Mouse (Mus musculus) embryo, embryonic 10.5 days (tissue): Measurements from ENCODE around the gene Chchd6.

Source experiments
- DNase-seq: peaks from one replicate; pipeline ENCODE4 v3.0.0-alpha.2; 2015; ENCODE audit warnings: low spot score

The Chchd6 gene

GRCm38 (mm10) chr6:89508725-89509124 lies 86.7 kb downstream of the Chchd6 start:
- no peak for DNase-seq

DNA sequence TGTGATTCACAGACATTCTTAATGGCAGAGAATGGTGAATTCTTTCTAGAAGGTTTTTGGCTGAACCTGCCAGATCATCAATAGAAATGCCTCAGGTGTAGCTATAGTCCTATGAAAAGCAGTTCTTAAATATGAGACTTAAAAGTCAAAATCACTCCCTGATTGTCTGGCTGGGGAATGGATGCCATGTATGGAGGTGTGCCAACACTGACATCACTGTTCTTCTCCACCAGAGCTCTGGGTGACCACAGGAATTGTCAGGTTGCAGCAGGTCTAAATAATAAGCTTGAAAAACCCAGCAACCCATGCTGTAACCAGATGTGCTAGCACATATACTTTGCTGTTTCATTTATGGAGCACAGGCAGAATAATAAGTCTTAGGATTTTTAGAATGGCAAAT lies 87.2 kb downstream of the Chchd6 start:
- no peak for DNase-seq

- no peak for DNase-seq
Measured at GRCm38 (mm10) chr6:89499961-89500360, 95.5 kb downstream of the Chchd6 start.

- no peak for DNase-seq
Measured at GRCm38 (mm10) chr6:89498764-89499516, 96.5 kb downstream of the Chchd6 start.

- DNase-seq: no peak
Measured at GRCm38 (mm10) chr6:89496916-89497315, 98.5 kb downstream of the Chchd6 start.

- DNase-seq: no peak
Measured at GRCm38 (mm10) chr6:89492368-89492767, 103.1 kb downstream of the Chchd6 start.

GRCm38 (mm10) chr6:89490369-89490768 lies 105.1 kb downstream of the Chchd6 start:
- DNase-seq: no peak

DNA sequence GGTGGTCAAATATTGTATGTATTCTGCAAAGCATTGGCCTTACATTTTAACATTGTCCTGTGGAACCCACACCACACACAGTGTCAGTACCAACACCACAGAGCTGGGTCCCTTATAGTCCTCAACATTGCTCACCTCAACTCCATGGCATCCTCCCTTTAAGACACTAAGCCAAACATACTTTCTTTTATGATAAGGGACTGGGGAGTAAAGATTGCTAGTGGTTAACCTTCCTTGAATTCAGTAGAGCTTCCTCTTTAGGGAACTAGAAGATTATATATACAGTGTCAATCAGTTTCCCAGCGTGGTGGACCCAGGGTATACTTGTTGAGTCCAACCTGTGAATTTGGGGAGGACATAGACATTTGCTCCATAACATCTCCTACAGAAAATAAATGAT lies 105.9 kb downstream of the Chchd6 start:
- DNase-seq: no peak

GRCm38 (mm10) chr6:89486055-89486454 lies 109.4 kb downstream of the Chchd6 start:
- no peak for DNase-seq

GRCm38 (mm10) chr6:89481192-89481591 lies 114.3 kb downstream of the Chchd6 start:
- DNase-seq: no peak

- DNase-seq: no peak
Measured at GRCm38 (mm10) chr6:89467908-89468307, 127.5 kb downstream of the Chchd6 start.

DNA sequence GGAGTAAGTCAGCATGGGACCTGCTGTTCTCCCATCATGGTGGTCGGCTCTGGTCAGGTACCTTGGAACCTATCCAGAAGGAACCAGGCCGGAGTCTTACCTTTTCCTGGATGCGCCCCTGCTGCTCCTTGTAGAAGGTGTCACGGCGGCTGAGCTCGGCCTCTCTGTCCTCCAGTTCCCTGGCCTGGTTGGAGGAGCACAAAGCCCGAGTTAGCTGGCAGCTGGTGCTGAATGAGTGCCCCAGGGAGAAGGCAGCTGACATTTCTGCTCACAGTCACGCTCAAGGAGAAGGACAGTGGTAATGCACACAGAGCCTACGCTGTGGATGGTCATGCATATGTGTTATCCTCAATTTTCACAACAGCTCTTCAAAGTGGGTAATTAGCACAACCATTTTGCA lies 128.2 kb downstream of the Chchd6 start:
- DNase-seq: no peak

GRCm38 (mm10) chr6:89466875-89467274 lies 128.6 kb downstream of the Chchd6 start:
- DNase-seq: no peak

DNA sequence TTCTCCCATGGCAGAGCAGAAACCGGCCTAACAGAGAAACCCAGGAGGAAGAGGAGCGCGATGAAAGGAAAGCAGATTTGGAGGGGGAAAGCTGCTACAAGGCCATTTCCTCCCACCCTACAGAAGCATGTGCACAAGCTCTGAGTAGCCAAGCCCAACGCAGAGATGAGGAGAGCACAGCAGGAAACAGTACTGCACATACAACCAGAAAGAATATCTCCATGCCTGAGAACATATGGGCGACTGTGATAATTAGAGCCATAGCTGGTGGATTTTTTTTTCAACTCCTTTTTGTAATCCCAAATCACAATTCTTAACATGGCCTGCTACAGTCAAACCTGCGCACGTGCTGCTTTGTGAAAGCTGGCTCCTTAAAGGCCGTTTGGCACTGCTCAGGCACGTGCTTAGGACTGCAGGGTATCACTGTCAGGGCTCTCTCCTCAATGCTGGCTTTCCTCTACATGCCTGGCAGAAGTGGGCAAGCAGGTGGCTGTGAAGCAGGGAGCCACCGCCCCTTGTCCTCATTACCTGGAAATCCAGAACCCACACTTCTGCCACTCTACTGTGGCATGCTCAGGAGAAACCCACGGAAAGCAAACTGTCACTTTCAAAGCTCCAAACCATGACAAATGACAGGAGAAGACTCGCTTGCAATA lies 129.3 kb downstream of the Chchd6 start:
- no peak for DNase-seq

DNA sequence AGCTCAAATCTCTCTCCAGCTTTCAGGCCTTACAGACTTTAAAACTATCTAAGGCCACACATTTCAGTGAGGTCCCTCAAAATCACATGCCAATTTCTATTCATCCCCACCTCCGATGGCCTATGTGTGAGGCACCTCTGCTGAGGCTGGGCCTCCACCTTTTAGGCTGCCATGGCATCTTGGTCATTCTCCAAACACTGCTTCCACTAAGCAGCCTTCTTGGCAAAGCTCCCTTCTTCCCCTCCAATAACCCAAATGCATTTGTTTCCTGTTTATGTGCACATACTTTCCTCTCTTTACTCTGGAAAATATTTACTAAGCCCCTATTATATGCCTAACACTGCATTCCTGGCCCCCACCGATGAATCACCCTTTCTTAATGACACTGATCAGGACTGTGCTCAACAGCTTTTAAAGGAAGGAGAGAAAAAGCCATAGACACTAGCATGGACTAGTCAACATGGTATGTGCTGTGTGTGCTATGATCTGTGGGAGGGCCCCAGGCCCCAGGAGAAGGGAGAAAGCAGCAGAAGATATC lies 133.2 kb downstream of the Chchd6 start:
- no peak for DNase-seq

DNA sequence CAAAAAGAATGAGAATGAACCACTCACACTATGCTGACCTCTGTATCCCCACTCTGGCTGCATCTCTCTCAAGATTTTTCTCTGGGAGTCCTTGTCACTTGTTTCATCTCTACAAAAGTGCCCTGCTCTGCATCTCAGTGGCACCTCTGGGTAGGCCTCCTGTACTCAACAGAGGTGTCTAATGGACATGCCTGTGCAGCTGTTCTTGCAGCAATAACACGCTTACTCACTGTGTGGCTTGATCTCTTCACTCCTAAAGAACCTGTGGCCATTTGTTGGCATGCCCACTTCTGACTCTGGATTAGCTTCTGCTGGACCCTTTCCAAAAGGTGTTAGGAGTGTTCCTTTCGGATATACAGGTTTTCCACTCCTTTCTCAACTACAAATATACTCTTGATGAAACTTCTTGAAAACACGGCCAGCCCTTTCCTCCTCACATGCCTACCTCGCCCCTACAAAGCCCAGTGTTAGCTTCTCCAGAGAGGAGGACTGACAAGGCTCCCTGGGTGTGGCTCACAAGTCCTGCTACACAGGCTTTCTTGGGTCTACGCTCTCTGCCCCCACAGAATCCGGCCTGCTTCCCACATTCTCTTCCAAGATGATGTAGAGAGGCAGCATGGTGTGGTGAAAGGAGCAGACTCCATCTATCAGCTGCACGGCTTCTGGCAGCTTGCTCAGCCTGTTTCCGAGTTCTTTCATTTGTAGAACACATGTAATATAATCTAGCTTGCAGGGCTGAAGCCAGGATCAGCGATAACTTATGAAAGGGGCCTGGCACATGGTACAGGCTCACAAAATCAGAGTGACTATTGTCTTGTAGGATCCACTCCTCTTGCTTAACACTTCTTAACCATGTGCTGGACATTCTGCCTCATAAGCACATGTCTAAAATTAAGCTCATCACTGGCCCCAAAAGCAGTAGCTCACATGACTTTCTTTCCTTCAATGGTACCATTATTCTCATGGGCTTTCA lies 133.9 kb downstream of the Chchd6 start:
- DNase-seq: no peak

DNA sequence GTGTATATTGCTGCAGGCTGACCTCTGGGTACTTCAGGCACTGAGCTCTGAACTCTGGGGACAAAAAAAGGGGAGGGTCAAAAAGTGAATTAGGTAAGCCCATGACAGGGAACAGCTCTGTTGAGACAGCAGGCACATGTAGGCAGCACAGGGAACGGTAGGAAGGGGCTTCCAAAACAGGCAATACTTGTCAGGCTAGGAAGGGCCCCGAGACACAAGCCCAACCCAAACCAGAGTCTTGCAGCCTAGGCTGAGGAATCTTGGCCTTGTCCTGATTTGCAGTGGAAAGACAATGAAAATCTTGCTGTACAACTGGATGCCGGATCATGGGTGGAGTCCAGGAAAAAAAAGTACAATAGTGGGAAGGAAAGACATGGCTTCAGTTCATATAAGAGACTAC lies 135.8 kb downstream of the Chchd6 start:
- DNase-seq: no peak

DNA sequence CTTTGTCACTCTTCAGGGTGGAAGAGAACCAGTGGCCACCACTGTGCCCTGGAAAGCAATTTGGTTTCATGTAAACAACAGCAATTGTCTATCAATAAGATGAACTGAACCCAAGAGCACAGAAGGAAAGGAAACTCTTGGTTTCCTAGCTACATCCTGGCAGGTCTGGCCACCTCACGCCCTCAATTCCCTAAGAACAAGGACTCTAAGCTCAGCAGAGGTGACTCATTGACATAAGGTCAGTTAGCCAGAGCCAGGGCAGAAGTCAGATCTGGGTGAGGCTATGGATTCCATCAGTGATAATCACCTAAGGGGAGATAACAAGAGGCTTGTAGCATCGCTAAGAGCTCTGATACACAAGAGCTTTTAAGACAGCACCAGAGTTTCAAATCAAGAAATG lies 137.9 kb downstream of the Chchd6 start:
- DNase-seq: no peak

DNA sequence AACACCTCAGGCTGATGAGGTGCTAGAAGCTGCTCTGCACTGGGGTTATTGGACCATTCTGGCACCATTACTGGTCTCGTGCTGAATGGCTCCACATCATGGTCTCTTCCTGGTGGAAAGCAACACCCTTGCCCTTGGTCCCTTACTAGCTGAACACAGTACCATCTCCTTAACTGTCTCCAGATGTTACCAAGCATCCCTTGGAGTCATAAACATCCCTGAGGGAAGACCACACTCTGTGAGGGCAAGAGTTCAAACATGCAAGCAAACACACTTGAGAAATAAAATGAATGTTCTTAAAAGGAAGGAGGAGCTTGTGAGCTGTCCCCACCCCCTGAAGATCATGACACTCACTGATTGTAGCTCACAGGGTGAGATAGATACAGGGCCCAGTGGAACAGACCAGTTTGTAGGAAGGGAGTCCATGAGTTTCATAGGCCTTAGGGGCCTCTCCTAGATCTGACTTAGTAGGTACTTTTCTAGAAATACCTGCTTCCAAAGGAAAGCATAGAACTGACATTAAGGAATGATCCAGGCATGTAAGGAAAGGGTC lies 139.0 kb downstream of the Chchd6 start:
- peak; percentile 21 for DNase-seq

GRCm38 (mm10) chr6:89455523-89456000 lies 139.9 kb downstream of the Chchd6 start:
- DNase-seq: no peak

DNA sequence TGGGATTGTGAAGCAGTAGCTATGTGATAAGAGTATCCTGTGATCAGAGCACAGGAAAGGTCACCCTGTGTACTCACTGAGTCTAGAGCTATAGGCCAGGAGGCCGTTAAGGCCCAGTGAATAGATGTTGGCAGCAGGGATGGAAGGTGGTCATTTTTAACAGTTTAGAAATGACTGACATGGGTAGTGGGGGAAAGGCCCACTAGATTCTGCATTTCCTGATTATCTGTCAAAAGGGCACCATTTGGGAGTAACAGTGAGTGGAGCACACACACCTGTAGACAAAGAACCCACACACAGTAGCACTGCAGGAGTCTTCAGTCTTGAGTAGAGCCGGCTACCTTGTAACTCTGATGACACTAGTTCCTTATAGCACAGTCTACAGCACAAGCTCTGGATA lies 141.0 kb downstream of the Chchd6 start:
- DNase-seq: no peak
